Mouse (Mus musculus): ENCODE data around the gene Rapgef4. TPM values are rescaled to one million over a fixed set of nuclear protein-coding genes. Genes with fewer than 3 reads are reported as not detected.

The Rapgef4 gene
- polyA plus RNA-seq, 1 experiment, result 1.5 TPM

GRCm38 (mm10) chr2:72165136-72165854, 184.3 kb downstream of the Rapgef4 start:
- H3K4me1 ChIP-seq (ENCODE audit: control insufficient read depth, insufficient read depth, insufficient read length, low read length), result peaks cover 4% of the 10 kb centered on the region; the same call in 1 of the 2 replicates
- H3K27ac ChIP-seq (replicated peaks; ENCODE audit: low read depth, low read length), result no peak overlapping the region
- no peak overlapping the region for H3K4me3 ChIP-seq (ENCODE audit: insufficient read depth, low read depth, low read length)

GRCm38 (mm10) chr2:72169451-72170100, 188.5 kb downstream of the Rapgef4 start:
- H3K27ac ChIP-seq (replicated peaks; ENCODE audit: low read depth, low read length), result no peak overlapping the region
- no peak overlapping the region for H3K4me3 ChIP-seq (ENCODE audit: insufficient read depth, low read depth, low read length)
- peaks cover 4% of the 10 kb centered on the region for H3K4me1 ChIP-seq (ENCODE audit: control insufficient read depth, insufficient read depth, insufficient read length, low read length)

GRCm38 (mm10) chr2:72170546-72170945, 189.5 kb downstream of the Rapgef4 start:
- Histone ChIP-seq H3K27ac (replicated peaks; ENCODE audit: low read depth, low read length) (no peak overlapping the region), H3K4me1 (ENCODE audit: control insufficient read depth, insufficient read depth, insufficient read length, low read length) (peaks cover 4% of the 10 kb centered on the region), H3K4me3 (ENCODE audit: insufficient read depth, low read depth, low read length) (no peak overlapping the region)

GRCm38 (mm10) chr2:72171204-72171603, 190.2 kb downstream of the Rapgef4 start:
- Histone ChIP-seq H3K4me1 (ENCODE audit: control insufficient read depth, insufficient read depth, insufficient read length, low read length) (peaks cover 4% of the 10 kb centered on the region), H3K4me3 (ENCODE audit: insufficient read depth, low read depth, low read length) (no peak overlapping the region)

GRCm38 (mm10) chr2:72173010-72173409, 192.0 kb downstream of the Rapgef4 start:
- Histone ChIP-seq H3K27ac (replicated peaks; ENCODE audit: low read depth, low read length) (no peak overlapping the region), H3K4me1 (ENCODE audit: control insufficient read depth, insufficient read depth, insufficient read length, low read length) (peaks cover 4% of the 10 kb centered on the region), H3K4me3 (ENCODE audit: insufficient read depth, low read depth, low read length) (no peak overlapping the region)

More at GRCm38 (mm10) chr2:72171204-72171603, 190.2 kb downstream of the Rapgef4 start:
- H3K27ac ChIP-seq (replicated peaks; ENCODE audit: low read depth, low read length), result no peak overlapping the region

- Histone ChIP-seq H3K4me3 (ENCODE audit: insufficient read depth, low read depth, low read length) (no peak overlapping the region), H3K27ac (replicated peaks; ENCODE audit: low read depth, low read length) (no peak overlapping the region), H3K4me1 (ENCODE audit: control insufficient read depth, insufficient read depth, insufficient read length, low read length) (peaks cover 4% of the 10 kb centered on the region)
These were observed 192.8 kb downstream of the Rapgef4 start for GRCm38 (mm10) chr2:72173844-72174243.

- no peak overlapping the region for H3K4me3 ChIP-seq (ENCODE audit: insufficient read depth, low read depth, low read length)
- H3K4me1 ChIP-seq (ENCODE audit: control insufficient read depth, insufficient read depth, insufficient read length, low read length), result no peaks in the 10 kb centered on the region; the same call in 1 of the 2 replicates
- H3K27ac ChIP-seq (replicated peaks; ENCODE audit: low read depth, low read length), result no peak overlapping the region
These were observed 194.5 kb downstream of the Rapgef4 start for GRCm38 (mm10) chr2:72175536-72175935.

DNA sequence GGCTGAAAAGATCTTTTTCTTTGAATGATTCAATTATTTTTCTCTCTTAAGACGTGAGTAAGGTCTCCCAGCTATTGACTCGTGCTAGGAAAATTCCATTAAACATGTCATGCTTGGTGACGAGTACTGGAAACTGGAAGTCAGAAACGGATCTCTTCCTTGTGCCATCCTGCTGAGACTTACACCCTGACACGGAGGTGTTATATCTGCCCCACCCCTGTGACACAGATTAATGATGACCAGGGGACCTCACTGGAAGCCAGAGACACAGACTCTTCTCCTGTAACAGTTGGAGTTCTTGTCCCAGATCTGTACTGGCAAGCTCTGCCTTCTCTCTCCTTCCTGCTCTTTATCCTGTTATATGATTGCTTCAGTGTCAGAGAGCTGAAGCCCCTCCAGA, 194.9 kb downstream of the Rapgef4 start:
- Histone ChIP-seq H3K4me3 (ENCODE audit: insufficient read depth, low read depth, low read length) (no peak overlapping the region), H3K4me1 (ENCODE audit: control insufficient read depth, insufficient read depth, insufficient read length, low read length) (no peaks in the 10 kb centered on the region; the same call in 1 of the 2 replicates), H3K27ac (replicated peaks; ENCODE audit: low read depth, low read length) (no peak overlapping the region)

DNA sequence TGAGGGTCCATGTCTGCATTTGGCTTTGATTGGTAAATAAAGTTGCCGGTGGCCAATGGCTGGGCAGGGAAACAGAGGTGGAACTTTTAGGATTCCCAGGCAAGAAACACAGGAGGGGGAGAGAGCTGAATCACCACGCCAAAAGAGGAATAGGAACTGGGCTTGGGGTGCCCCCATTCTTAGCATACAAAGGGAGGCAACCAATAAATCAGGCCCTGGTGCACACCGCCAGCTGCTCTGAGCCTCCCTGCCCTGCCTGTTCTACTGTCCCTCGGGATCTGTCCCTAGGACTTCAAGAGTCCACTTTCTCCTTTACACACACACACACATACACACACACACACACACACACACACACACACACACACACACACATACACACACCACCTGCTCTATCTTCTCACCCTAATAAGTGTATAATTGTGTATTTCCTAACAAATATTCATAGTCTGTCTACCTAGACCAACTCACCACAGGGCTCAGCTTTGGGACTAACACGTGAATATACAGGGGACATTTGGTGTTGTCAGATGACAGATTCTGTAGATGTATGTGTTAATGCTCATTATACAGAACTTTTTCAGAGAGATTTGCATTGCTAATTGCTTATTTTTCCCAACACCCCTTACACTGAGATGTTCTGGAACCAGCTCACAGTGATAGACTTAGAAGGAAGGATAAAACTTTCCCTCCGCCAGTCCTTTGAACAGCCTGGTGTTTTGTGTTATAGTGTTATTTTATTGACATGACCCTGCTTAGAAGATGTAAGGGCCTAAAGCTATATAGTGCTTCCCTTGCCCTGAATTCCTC, 196.4 kb downstream of the Rapgef4 start:
- Histone ChIP-seq H3K4me3 (ENCODE audit: insufficient read depth, low read depth, low read length) (no peak overlapping the region), H3K27ac (replicated peaks; ENCODE audit: low read depth, low read length) (no peak overlapping the region), H3K4me1 (ENCODE audit: control insufficient read depth, insufficient read depth, insufficient read length, low read length) (no peaks in the 10 kb centered on the region)

DNA sequence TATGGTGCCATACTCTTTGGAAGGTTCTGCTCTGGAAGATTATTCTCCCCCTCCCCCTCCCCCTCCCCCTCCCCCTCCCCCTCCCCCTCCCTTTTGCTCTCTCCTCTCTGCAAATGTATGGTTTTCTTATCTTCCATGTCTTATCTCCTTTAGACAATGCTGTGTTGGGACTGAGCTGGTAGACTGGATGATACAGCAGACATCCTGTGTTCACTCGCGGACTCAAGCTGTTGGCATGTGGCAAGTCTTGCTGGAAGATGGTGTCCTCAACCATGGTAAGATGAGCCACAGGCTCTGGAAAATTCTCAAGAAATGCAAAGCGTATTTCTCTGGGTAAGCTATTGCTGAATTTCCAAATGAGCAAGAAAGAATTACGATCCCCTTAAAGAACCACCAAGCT, 197.0 kb downstream of the Rapgef4 start:
- Histone ChIP-seq H3K4me1 (ENCODE audit: control insufficient read depth, insufficient read depth, insufficient read length, low read length) (no peaks in the 10 kb centered on the region), H3K4me3 (ENCODE audit: insufficient read depth, low read depth, low read length) (no peak overlapping the region), H3K27ac (replicated peaks; ENCODE audit: low read depth, low read length) (no peak overlapping the region)

DNA sequence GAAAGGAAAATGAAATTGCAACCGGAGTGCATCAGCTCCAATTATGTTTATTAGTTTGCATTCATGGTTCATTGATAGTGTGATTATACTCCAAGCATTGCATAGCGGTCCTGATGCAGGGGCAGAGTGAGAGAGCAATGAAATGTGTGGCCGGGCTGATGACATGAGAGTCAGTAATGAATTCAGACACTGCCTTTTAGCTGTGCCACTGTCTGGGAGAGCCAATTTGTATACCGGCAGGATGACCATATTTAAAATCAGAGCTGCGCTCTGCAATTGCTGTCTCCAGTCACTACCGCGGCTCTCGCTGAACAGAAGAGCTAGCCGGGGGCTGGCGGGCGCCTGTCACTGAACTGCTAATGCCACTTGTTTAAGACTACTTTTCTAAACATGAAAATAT, 197.5 kb downstream of the Rapgef4 start:
- Histone ChIP-seq H3K4me3 (ENCODE audit: insufficient read depth, low read depth, low read length) (no peak overlapping the region), H3K4me1 (ENCODE audit: control insufficient read depth, insufficient read depth, insufficient read length, low read length) (no peaks in the 10 kb centered on the region), H3K27ac (replicated peaks; ENCODE audit: low read depth, low read length) (no peak overlapping the region)

DNA sequence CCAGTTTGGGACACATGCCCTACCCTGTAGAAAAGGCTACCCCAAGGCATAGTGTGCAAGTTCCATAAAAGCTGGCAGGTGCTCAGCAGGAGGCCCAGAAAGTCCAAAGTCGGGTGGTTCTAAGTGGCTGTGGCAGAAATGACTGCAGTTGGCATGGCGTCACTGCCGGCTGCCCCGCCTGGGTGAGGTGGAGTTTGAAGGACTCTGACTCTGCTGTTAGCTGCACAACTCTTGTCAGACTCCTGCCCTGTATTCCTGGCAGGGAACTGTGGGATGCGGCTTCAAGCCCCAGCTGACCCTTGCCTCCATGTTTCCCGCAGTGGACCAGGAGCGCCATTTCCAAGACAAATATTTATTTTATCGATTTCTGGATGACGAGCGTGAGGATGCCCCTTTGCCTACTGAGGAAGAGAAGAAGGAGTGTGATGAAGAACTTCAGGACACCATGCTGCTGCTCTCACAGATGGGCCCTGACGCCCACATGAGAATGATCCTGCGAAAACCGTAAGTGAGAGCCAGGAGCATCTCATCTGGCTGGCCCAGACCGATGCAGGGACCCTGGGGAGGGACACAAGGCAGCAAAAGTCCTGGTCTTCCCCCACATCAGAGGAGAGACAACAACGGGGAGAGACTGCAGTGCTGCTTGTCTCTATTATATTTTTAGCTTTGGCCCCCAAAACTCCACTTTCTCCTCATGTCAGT, 198.7 kb downstream of the Rapgef4 start:
- Histone ChIP-seq H3K4me1 (ENCODE audit: control insufficient read depth, insufficient read depth, insufficient read length, low read length) (no peaks in the 10 kb centered on the region), H3K27ac (replicated peaks; ENCODE audit: low read depth, low read length) (no peak overlapping the region), H3K4me3 (ENCODE audit: insufficient read depth, low read depth, low read length) (no peak overlapping the region)

- Histone ChIP-seq H3K27ac (replicated peaks; ENCODE audit: low read depth, low read length) (no peak overlapping the region), H3K4me1 (ENCODE audit: control insufficient read depth, insufficient read depth, insufficient read length, low read length) (no peaks in the 10 kb centered on the region), H3K4me3 (ENCODE audit: insufficient read depth, low read depth, low read length) (no peak overlapping the region)
These were observed 200.4 kb downstream of the Rapgef4 start for GRCm38 (mm10) chr2:72181443-72181842.

DNA sequence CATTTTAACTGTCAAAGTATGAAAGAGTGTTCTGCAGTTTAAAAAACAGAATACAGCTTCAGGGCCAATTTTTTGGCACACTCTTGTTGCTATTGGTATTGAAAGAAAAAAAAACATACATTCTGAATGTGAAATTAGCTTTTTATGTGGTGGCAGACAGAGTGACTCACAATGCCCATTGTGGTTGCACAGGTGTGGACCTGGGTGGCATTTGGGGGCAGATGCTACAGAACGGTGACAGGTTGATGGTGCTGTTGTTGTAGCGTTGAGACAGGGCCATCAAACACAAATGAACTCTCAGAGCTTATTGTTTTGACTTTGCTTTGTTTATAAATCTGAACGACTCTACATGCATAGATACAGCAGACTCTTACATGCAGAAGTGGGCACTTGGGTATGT, 202.7 kb downstream of the Rapgef4 start:
- Histone ChIP-seq H3K27ac (replicated peaks; ENCODE audit: low read depth, low read length) (no peak overlapping the region), H3K4me1 (ENCODE audit: control insufficient read depth, insufficient read depth, insufficient read length, low read length) (no peaks in the 10 kb centered on the region), H3K4me3 (ENCODE audit: insufficient read depth, low read depth, low read length) (no peak overlapping the region)

Measured in brown adipose tissue, adult 24 weeks (tissue).